Mouse (Mus musculus) stomach, embryonic 15.5 days (tissue): ENCODE results near the gene Atrip. TPM values are rescaled to one million over a fixed set of nuclear protein-coding genes. Genes with fewer than 3 reads are reported as not detected.

Source experiments
- ATAC-seq: fragments of 200-750 bp; cut with Nextera tagmentation; 2 replicates; pipeline ENCODE4 v1.8.0; 2017; ENCODE audit warnings: low read depth, moderate number of reproducible peaks, moderate TSS enrichment; ENCODE audit not compliant: insufficient read depth, low FRiP score
- H3K27ac ChIP-seq: fragments of 300-500 bp; sonication (generic); 2 replicates; pipeline ENCODE4 v1.5.1; 2015; ENCODE audit warnings: mild to moderate bottlenecking, inconsistent platforms
- H3K27me3 ChIP-seq: fragments of 300-500 bp; sonication (generic); replicated peaks from 2 replicates; pipeline ENCODE4 v1.6.1; 2015; ENCODE audit warnings: inconsistent platforms
- H3K36me3 ChIP-seq: fragments of 300-500 bp; sonication (generic); 2 replicates; pipeline ENCODE4 v1.6.1; 2015; ENCODE audit warnings: inconsistent platforms
- H3K4me1 ChIP-seq: fragments of 300-500 bp; sonication (generic); 2 replicates; pipeline ENCODE4 v1.6.1; 2015; ENCODE audit warnings: inconsistent platforms
- H3K4me2 ChIP-seq: fragments of 300-500 bp; sonication (generic); 2 replicates; pipeline ENCODE4 v1.6.1; 2015; ENCODE audit warnings: mild to moderate bottlenecking, inconsistent platforms
- H3K4me3 ChIP-seq: fragments of 300-500 bp; sonication (generic); replicated peaks from 2 replicates; pipeline ENCODE4 v1.5.1; 2015; ENCODE audit warnings: inconsistent platforms
- H3K9ac ChIP-seq: fragments of 300-500 bp; sonication (generic); 2 replicates; pipeline ENCODE4 v1.6.1; 2015; ENCODE audit warnings: inconsistent platforms
- H3K9me3 ChIP-seq: fragments of 300-500 bp; sonication (generic); 2 replicates; pipeline ENCODE4 v1.6.1; 2016; ENCODE audit warnings: inconsistent platforms
- WGBS: fragments of 180-500 bp; shearing (Covaris S2); methylation state at CpG from one replicate; pipeline ENCODE4 v1.1.7; 2015; 5-methylcytosine and 5-hydroxymethylcytosine counted together
- polyA plus RNA-seq: library from polyadenylated mRNA; unstranded; fragments of >200 nt; fragmentation: Nextera tagmentation; extraction: Ambion mirVana; gene quantifications from 2 replicates; pipeline ENCODE4 v1.2.1, GENCODE M21; 2015

Gene Atrip
- polyA plus RNA-seq, 1 experiment from 2014 or later = 24.7 TPM

GRCm38 (mm10) chr9:109097291-109097690, 23.4 kb upstream of the Atrip start:
- H3K27ac ChIP-seq = peak overlapping the region; percentile 99
- peak overlapping the region; percentile 85 for H3K4me2 ChIP-seq
- H3K27me3 ChIP-seq = no peaks in the 10 kb centered on the region
- ATAC-seq = no peak
- H3K4me1 ChIP-seq = peaks cover 60% of the 10 kb centered on the region
- H3K9ac ChIP-seq = no peak overlapping the region
- 0 out of 2 replicates have a peak, but pooled peaks cover 3% of the 10 kb centered on the region for H3K36me3 ChIP-seq
- H3K9me3 ChIP-seq = no peaks in the 10 kb centered on the region
- peak overlapping the region; percentile 80 for H3K4me3 ChIP-seq
- WGBS = 20% methylated on average over 6 of the region's 6 CpGs

DNA sequence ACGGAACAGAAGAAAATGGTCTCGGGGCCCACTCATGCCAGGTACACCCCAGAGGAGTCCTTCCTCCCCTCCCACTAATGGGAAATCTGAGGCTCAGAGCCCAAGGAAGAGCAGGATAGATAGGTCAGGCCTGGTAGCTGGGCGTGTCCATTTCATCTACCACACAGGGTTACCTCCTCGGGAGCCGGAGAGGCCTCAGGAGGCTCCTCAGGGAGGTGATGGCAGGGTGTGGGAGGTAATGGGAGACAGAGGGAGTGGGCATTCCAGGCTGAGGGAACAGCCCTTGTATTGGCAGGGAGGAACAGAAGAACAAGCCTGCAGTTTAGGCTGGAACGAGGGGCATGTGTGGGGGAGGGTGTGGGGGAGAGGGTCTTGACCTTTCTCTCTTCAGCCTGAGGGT, 22.9 kb upstream of the Atrip start:
- H3K4me2 ChIP-seq = peak overlapping the region; percentile 85
- peaks cover 60% of the 10 kb centered on the region for H3K4me1 ChIP-seq
- peak overlapping the region; percentile 74; the same call in 1 of the 2 replicates for H3K9ac ChIP-seq
- no peak for ATAC-seq
- no peaks in the 10 kb centered on the region for H3K27me3 ChIP-seq
- 27% methylated on average over 6 of the region's 6 CpGs for WGBS
- H3K36me3 ChIP-seq = 0 out of 2 replicates have a peak, but pooled peaks cover 3% of the 10 kb centered on the region
- peak overlapping the region; percentile 80 for H3K4me3 ChIP-seq
- no peaks in the 10 kb centered on the region for H3K9me3 ChIP-seq
- H3K27ac ChIP-seq = peak overlapping the region; percentile 99

GRCm38 (mm10) chr9:109096251-109096661, 22.3 kb upstream of the Atrip start:
- peaks cover 60% of the 10 kb centered on the region for H3K4me1 ChIP-seq
- peak overlapping the region; percentile 80 for H3K4me3 ChIP-seq
- H3K9me3 ChIP-seq = no peaks in the 10 kb centered on the region
- H3K36me3 ChIP-seq = 0 out of 2 replicates have a peak, but pooled peaks cover 3% of the 10 kb centered on the region
- H3K4me2 ChIP-seq = peak overlapping the region; percentile 85
- ATAC-seq = no peak
- WGBS = 18% methylated on average over 9 of the region's 9 CpGs
- H3K27me3 ChIP-seq = no peaks in the 10 kb centered on the region
- H3K9ac ChIP-seq = peak overlapping the region; percentile 74
- peak overlapping the region; percentile 99 for H3K27ac ChIP-seq

GRCm38 (mm10) chr9:109095137-109095982, 21.4 kb upstream of the Atrip start, which contains the start of gene Plxnb1:
Gene Plxnb1 (plus strand): TSS chr9:109095389.
- Histone ChIP-seq H3K27ac (peak within 1 kb of the TSS; percentile 99), H3K9ac (peak within 1 kb of the TSS; percentile 74), H3K36me3 (0 out of 2 replicates have a peak, but pooled peaks cover 3% of the 10 kb centered on the region), H3K9me3 (no peaks in the 10 kb centered on the region), H3K4me2 (peak within 1 kb of the TSS; percentile 85), H3K27me3 (no peaks in the 10 kb centered on the region), H3K4me1 (peaks cover 60% of the 10 kb centered on the region), H3K4me3 (peak within 1 kb of the TSS; percentile 80)
- peak; percentile 38 for ATAC-seq
- under 1% methylated on average over 97 of the region's 102 CpGs for WGBS

DNA sequence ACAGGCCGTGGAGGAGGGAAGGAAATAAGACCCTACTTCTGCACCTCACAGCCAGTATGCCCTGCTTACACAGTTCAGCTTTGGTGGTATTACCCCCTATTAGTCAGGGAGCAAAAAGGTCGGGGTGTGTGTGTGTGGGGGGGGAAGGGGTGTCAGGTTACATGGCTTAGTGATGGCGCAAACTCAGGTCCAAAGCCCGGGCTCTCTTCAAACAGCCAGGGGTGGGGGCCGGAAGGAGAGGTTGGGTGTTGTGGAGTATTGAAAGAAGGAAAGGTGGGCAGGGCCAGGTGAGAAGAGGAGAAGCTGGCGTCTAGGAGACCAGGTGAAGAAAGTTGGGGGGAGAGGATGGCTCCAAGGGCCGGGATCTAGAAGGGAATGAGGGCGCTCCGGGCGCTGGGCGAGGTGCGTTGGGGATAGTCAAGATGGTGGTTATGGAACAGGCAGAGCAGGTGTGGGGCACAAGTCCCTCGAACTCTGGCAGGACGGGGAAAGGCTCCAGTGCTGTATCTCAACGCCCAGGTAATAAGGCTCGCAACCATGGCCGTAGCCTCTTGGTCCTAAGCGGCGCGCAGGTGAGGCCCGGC, 20.7 kb upstream of the Atrip start:
- 2% methylated on average over 21 of the region's 21 CpGs for WGBS

GRCm38 (mm10) chr9:109093786-109094552, 20.0 kb upstream of the Atrip start:
- ATAC-seq = no peak; the same call in 1 of the 2 replicates
- no peaks in the 10 kb centered on the region for H3K9me3 ChIP-seq
- peaks cover 48% of the 10 kb centered on the region for H3K4me1 ChIP-seq
- WGBS = 19% methylated on average over 11 of the region's 11 CpGs
- peak overlapping the region; percentile 85 for H3K4me2 ChIP-seq
- H3K36me3 ChIP-seq = no peaks in the 10 kb centered on the region
- peak overlapping the region; percentile 99 for H3K27ac ChIP-seq
- no peak overlapping the region for H3K9ac ChIP-seq
- H3K27me3 ChIP-seq = no peaks in the 10 kb centered on the region
- H3K4me3 ChIP-seq = peak overlapping the region; percentile 80

More for the DNA sequence above, 20.7 kb upstream of the Atrip start:
- H3K9me3 ChIP-seq = no peaks in the 10 kb centered on the region
- no peaks in the 10 kb centered on the region for H3K36me3 ChIP-seq
- peak overlapping the region; percentile 80 for H3K4me3 ChIP-seq
- H3K27ac ChIP-seq = peak overlapping the region; percentile 99
- H3K9ac ChIP-seq = peak overlapping the region; percentile 74
- peak overlapping the region; percentile 85 for H3K4me2 ChIP-seq
- ATAC-seq = peak; percentile 54
- peaks cover 54% of the 10 kb centered on the region for H3K4me1 ChIP-seq
- H3K27me3 ChIP-seq = no peaks in the 10 kb centered on the region

- Histone ChIP-seq H3K36me3 (no peaks in the 10 kb centered on the region), H3K9ac (no peak overlapping the region), H3K4me3 (no peak overlapping the region), H3K4me1 (peaks cover 40% of the 10 kb centered on the region), H3K4me2 (no peak overlapping the region), H3K9me3 (no peaks in the 10 kb centered on the region), H3K27ac (peak overlapping the region; percentile 59; the same call in 1 of the 2 replicates), H3K27me3 (no peaks in the 10 kb centered on the region)
- ATAC-seq = no peak
- WGBS = 48% methylated on average over 6 of the region's 6 CpGs
Observed at GRCm38 (mm10) chr9:109092799-109093198, 18.9 kb upstream of the Atrip start.

- peak overlapping the region; percentile 65 for H3K27ac ChIP-seq
- no peak for ATAC-seq
- 82% methylated on average over 8 of the region's 8 CpGs for WGBS
- no peak overlapping the region for H3K4me3 ChIP-seq
- H3K36me3 ChIP-seq = no peaks in the 10 kb centered on the region
- H3K4me1 ChIP-seq = peaks cover 34% of the 10 kb centered on the region
- H3K4me2 ChIP-seq = no peak overlapping the region
- no peak overlapping the region for H3K9ac ChIP-seq
- no peaks in the 10 kb centered on the region for H3K27me3 ChIP-seq
- no peaks in the 10 kb centered on the region for H3K9me3 ChIP-seq
Observed at GRCm38 (mm10) chr9:109091802-109092201, 17.9 kb upstream of the Atrip start.

GRCm38 (mm10) chr9:109090446-109090845, 16.5 kb upstream of the Atrip start:
- peaks cover 24% of the 10 kb centered on the region for H3K4me1 ChIP-seq
- H3K4me2 ChIP-seq = no peak overlapping the region
- H3K27me3 ChIP-seq = no peaks in the 10 kb centered on the region
- 62% methylated on average over 15 of the region's 15 CpGs for WGBS
- H3K27ac ChIP-seq = peak overlapping the region; percentile 65
- H3K4me3 ChIP-seq = no peak overlapping the region
- no peaks in the 10 kb centered on the region for H3K9me3 ChIP-seq
- ATAC-seq = no peak
- no peak overlapping the region for H3K9ac ChIP-seq
- no peaks in the 10 kb centered on the region for H3K36me3 ChIP-seq

GRCm38 (mm10) chr9:109087987-109088386, 14.1 kb upstream of the Atrip start:
- H3K4me1 ChIP-seq = peaks cover 15% of the 10 kb centered on the region
- no peaks in the 10 kb centered on the region for H3K36me3 ChIP-seq
- H3K4me2 ChIP-seq = no peak overlapping the region
- no peak overlapping the region for H3K9ac ChIP-seq
- no peaks in the 10 kb centered on the region for H3K27me3 ChIP-seq
- H3K4me3 ChIP-seq = no peak overlapping the region
- ATAC-seq = no peak
- H3K27ac ChIP-seq = no peak overlapping the region
- 11% methylated on average over 5 of the region's 5 CpGs for WGBS
- no peaks in the 10 kb centered on the region for H3K9me3 ChIP-seq

GRCm38 (mm10) chr9:109084922-109085321, 11.0 kb upstream of the Atrip start:
- Histone ChIP-seq H3K27me3 (no peaks in the 10 kb centered on the region), H3K4me1 (peaks cover 31% of the 10 kb centered on the region), H3K9me3 (no peaks in the 10 kb centered on the region), H3K27ac (no peak overlapping the region), H3K4me3 (no peak overlapping the region), H3K4me2 (no peak overlapping the region), H3K9ac (no peak overlapping the region), H3K36me3 (no peaks in the 10 kb centered on the region)
- 13% methylated on average over 2 of the region's 2 CpGs for WGBS
- no peak for ATAC-seq
